Mouse (Mus musculus) frontal cortex, postnatal 10 days (tissue): Measurements from ENCODE around the gene Prpf19.

ENCODE experiments used
- DNase-seq, 2 experiments: peaks; one replicate each; pipeline ENCODE4 v3.0.0; 2022; ENCODE audit warnings: low spot score in 2 of 2, mixed read lengths in 1 of 2

The Prpf19 gene

GRCm38 (mm10) chr19:10895708-10896107 is 677 bp downstream of the Prpf19 start:
- no peak for DNase-seq

GRCm38 (mm10) chr19:10896849-10897248 is 1.8 kb downstream of the Prpf19 start:
- DNase-seq = no peak

GRCm38 (mm10) chr19:10897491-10897890 is 2.5 kb downstream of the Prpf19 start:
- no peak for DNase-seq

GRCm38 (mm10) chr19:10900315-10900714 is 5.3 kb downstream of the Prpf19 start:
- no peak for DNase-seq

- no peak for DNase-seq
These were observed 6.0 kb downstream of the Prpf19 start for GRCm38 (mm10) chr19:10901046-10901445.

GRCm38 (mm10) chr19:10904512-10904911 is 9.5 kb downstream of the Prpf19 start:
- DNase-seq = no peak

- DNase-seq = peak; percentile 43 to 67
These were observed 10.1 kb downstream of the Prpf19 start for GRCm38 (mm10) chr19:10904927-10905727.

- DNase-seq = no peak
These were observed 10.6 kb downstream of the Prpf19 start for GRCm38 (mm10) chr19:10905728-10906000.

- peak in 1 of 2 experiments; percentile 56 for DNase-seq
These were observed 12.9 kb downstream of the Prpf19 start for GRCm38 (mm10) chr19:10907891-10908290.

- no peak for DNase-seq
These were observed 14.2 kb downstream of the Prpf19 start for GRCm38 (mm10) chr19:10909087-10909721.

- no peak for DNase-seq
These were observed 19.3 kb downstream of the Prpf19 start for GRCm38 (mm10) chr19:10914291-10914690.

GRCm38 (mm10) chr19:10914870-10915269 is 19.8 kb downstream of the Prpf19 start:
- DNase-seq = no peak

- DNase-seq = no peak
These were observed 21.5 kb downstream of the Prpf19 start for GRCm38 (mm10) chr19:10916506-10916905.

- DNase-seq = no peak
These were observed 23.4 kb downstream of the Prpf19 start for GRCm38 (mm10) chr19:10918321-10918991.

- no peak for DNase-seq
These were observed 25.5 kb downstream of the Prpf19 start, which contains the start of gene Zp1 for GRCm38 (mm10) chr19:10920532-10920931. Zp1 (minus strand) TSS chr19:10920632.

GRCm38 (mm10) chr19:10921058-10921457 is 26.0 kb downstream of the Prpf19 start:
- no peak for DNase-seq

GRCm38 (mm10) chr19:10924220-10924619 is 29.2 kb downstream of the Prpf19 start:
- no peak for DNase-seq

GRCm38 (mm10) chr19:10926123-10926621 is 31.1 kb downstream of the Prpf19 start:
- no peak for DNase-seq

GRCm38 (mm10) chr19:10926666-10927065 is 31.6 kb downstream of the Prpf19 start:
- no peak for DNase-seq

GRCm38 (mm10) chr19:10930641-10931040 is 35.6 kb downstream of the Prpf19 start:
- DNase-seq = no peak

- DNase-seq = no peak
These were observed 40.0 kb downstream of the Prpf19 start for GRCm38 (mm10) chr19:10935029-10935428.

- no peak for DNase-seq
These were observed 41.0 kb downstream of the Prpf19 start for GRCm38 (mm10) chr19:10936077-10936476.
